Mouse (Mus musculus): ENCODE results near the gene Zmym4.

DNA sequence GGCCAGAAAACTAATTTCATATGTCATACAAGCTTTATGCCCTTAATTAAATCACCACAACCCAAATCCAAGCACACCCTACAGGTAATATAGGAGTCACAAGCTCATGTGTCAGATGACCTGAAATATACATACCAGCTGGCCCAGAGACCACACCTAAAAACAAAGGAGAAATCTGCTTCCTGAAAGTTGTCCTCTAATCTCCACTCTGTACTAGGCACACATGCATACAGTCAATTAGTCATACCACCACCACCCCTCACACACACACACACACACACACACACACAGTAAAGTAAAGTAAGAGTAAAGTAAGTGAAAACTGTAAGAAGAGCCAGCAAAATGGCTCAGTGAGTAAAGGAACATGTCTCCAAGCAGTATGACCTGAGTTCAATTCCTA lies 9.3 kb downstream of the Zmym4 start:
- TF ChIP-seq CTCF (conservative IDR thresholded peaks at IDR 0.05; ENCODE audit: low read length) (no peak), NANOG (IDR thresholded peaks at IDR 0.05; ENCODE audit: borderline replicate concordance, low read length) (no peak)

Data from E14TG2a.4 (cell line).